Mouse (Mus musculus) frontal cortex, adult 2 months (tissue): Measurements from ENCODE around the gene Tnfsf15. TPM values are rescaled to one million over a fixed set of nuclear protein-coding genes. Genes with fewer than 3 reads are reported as not detected.

ENCODE experiments used
- DNase-seq, 2 experiments: peaks; one replicate each; pipeline ENCODE4 v3.0.0; 2022; ENCODE audit warnings: low spot score in 1 of 2; ENCODE audit errors: extremely low spot score in 1 of 2
- polyA plus RNA-seq: library from polyadenylated mRNA; depleted of rRNA; stranded (reverse); fragments of >200 nt; gene quantifications from 2 replicates; pipeline ENCODE4 v1.2.3, GENCODE M21; 2012; rRNA removed

Gene Tnfsf15
- polyA plus RNA-seq = 0.02 TPM in 1 of 2 replicates, not detected in the other

DNA sequence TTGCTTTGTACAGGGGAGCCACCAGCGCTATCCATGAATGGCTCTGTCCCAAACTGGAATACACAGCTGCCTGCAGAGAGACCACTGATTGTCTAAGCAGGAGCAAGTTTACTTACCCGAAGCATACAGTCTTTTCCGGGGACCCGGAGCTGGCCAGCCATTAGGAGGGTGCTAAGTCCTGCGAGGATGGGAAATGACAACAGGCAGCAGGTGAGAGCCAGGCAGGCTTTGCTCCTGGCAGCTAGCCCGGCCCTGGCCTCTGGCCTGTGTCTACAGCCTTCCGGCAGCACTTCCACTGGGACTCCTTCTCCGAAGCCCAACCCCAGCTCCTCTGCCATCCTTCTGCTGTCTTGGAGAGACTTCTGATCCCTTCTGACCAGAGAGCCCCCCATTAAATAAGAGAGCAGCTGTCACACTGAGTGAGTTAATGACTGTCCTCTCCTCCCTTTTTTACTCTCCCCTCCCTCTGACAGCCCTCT is at the start of gene Tnfsf15:
Gene Tnfsf15, minus strand, starts transcription at position 421 of the 479 bp plus-strand sequence.
- DNase-seq = no peak

DNA sequence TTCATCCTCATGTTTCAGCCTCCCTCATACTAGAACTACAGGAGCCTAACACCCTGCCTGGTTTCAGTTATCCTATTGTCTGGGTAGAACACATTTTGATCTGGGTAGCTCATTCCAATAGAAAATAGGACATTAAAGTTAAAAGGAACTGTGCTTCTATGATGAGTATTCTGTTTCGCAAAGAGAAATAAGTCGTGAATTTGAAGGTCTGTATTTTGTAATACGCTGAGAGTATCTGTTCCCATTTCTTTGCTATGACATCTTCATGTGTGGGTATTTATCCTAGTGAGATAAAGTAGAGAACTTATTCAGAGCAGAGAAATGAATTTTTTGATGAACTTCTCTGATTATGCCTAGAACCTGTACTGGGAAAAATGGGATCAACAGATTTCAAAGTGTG is 47.4 kb upstream of the Tnfsf15 start:
- no peak for DNase-seq

DNA sequence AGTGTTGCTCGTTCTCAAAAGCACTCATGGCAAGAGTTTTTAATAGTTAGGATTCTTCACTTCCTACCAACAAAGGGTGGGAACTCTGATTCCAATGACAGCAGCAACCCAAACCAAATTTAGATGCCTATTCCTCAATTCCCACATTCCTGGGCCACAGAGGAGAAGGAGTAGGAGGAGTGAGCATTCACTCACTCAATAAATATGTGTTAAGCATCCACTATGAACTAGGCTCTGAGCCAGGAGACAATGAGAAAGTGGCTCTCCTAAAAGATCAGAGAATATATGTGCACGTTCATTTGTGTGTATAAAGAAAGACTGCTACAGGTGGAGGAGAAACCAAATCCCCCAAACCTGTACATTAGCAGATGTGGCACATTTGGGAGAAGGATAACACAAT is 40.6 kb upstream of the Tnfsf15 start:
- no peak for DNase-seq

DNA sequence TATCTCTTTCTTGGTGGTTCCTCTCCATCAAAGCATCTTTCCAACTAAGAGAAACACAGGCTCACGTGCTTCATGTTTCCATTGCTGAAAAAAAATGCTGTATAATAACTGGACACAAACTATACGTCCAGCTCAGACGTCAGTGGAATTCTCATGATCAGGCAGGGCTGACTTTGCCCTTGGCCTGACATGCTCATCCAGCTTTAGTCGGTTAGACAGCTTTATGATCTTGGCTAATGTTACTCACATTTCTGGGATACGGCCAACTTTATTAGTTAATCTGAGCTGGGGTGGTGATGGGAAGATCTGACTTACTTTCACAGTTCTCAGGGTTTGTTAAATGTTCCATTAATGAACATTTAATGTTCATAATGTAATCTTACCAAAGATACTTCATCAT is 38.9 kb upstream of the Tnfsf15 start:
- no peak for DNase-seq

DNA sequence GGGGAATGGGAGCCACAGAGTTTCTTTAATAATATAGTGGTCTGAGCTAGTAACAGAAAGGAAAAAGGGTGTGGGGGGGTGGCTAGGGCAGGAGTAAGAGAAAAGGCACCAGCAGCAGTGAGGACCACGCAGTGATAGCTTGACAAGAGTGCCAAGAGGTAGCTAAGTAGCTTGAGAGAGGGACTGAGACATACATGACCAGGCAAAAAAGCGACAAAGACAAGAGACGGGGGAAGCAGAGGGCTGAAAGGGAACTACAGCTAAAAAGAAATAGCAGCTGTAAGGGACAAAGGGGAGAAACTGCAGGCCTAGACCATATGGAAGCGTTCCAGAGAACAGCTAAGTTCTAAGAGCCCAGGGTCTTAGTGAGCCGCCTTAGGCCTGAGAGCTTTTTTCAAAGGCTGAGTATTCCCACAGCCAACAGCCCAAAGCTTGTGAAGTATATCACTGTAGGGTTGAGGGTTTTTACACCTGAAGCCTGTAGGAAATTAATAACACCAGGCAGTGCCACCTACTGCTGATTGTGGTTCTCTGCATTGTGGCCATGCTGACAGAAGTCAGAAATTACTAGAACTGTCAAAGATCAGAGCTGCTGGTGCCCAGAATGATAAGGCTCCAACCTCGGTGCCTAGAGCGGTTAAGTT is 38.2 kb upstream of the Tnfsf15 start:
- no peak for DNase-seq

DNA sequence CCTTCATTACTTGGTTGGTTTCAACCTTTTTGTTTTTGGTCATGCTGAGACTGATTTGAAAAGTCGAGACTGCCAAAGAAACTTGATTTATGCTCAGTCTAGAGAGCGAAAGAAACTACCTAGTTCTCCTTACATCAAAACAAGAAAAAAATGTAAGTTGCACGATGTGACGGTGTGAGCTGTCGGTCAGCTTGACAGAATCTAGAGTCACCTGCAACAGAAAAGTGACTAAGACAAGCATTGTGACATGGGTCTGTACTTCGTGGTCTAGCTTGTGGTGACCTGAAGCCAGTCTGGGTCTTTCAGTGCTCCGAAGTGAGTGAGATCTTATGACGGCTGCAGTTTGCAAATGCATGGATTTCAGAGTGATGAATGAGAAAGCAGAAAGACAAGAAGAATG is 32.3 kb upstream of the Tnfsf15 start:
- no peak for DNase-seq

DNA sequence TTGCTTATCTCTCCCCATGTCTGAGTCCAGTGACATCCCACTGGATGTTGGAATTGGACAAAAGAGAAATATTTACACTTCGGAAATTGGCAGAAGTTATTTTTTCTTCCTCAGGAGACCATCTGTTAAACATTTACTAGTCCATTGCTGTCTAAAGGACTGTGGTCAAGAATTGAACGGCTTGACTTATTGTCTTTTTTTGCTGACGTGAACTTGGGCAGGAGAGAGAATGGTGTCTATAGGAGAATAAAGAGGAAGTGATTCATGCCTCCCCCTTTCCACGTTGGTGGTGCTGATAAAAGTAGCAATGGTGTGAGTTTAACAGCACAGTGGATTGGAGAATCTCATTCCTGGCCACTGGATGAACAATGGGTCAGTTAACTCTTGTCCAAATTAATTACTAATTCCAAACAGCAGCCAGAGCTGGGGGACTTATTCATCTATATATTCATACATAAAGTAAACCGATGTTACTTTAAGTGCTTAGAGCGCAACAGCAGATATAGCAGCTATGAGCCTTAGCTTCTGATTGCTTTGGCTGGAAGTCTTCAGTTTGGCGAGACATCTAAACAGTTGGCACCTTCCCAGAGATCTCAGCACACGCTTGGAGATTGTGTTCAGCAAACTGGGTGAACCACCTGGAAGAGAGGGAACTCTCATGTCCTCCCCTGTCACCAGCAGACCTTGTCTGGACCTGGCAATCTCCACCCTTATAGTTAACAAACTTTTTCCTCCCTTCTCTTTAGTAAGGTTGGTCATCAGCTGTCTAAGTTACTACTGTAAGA is 28.6 kb upstream of the Tnfsf15 start:
- DNase-seq = no peak

DNA sequence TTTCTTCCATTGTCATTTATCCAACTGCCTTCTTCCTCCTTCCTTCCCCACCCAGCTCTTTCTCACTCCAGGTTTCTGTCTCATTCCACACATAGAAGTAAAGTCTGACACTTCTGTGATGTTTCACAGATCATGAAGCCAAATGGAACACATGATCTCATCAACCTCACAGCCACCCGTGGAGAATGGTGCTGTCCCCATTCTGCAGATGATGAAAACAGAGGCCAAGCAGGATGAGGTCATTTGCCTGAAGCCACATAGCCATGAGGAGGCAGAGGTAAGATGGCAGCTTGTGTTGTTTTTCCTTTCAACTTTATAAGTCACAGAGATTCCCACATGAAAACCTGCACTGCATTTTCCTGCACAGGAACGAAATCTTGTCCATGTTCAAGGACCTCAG is 27.6 kb upstream of the Tnfsf15 start:
- no peak for DNase-seq

DNA sequence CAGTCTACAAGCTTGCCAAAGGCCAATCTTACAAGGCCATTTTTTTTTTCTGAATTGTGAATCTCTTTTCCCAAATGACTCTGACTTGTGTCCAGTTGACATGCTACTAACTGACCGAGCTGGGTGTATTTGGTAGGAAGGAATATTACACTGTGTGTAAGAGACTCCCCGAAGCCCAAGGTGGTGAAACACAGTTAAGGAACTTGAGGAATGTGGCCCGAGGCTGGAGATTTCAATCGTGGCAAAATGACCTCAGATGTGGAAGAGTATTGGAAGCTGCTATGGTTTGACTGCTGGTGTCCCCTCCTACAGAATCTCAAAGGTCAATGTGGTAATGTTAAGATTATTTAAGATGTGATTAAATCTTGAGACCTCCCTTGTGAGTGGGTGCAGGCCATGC is 26.4 kb upstream of the Tnfsf15 start:
- DNase-seq = no peak

DNA sequence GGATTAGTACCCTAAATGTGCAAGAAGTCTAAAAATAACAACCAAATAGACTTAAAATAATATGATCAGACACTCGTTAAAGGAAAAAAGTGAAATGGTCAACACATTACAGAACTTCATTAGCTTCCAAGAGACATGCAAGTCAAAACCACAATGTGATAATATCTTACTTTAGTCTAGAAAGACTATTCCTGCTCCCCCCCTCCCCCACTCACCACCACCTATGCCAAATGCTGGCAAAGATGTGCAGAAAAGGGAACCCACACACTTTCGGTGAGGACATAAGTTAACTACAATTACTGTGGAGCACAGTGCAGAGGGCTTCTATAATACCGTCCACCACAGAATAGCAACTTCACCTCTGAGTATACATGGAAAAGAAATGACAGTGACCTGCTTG is 24.2 kb upstream of the Tnfsf15 start:
- DNase-seq = no peak

DNA sequence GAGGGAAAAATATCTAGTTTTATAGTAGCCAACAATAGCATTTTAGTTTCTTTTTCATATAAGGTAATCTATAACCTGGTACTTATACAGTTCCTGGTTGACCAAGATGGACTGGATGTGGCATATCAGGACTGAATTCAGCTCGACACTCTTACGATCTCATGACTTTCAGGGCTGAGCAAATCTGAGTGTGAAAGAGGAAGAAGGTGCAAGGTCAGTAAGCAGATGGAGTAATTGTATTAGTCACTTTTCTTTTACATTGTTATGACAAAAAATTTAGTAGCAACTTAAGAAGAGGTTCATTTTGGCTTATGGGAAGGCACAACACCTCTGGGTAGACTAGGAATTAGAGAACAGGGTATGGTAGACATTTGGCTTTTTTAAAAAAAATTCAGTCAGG is 20.1 kb upstream of the Tnfsf15 start:
- no peak for DNase-seq

DNA sequence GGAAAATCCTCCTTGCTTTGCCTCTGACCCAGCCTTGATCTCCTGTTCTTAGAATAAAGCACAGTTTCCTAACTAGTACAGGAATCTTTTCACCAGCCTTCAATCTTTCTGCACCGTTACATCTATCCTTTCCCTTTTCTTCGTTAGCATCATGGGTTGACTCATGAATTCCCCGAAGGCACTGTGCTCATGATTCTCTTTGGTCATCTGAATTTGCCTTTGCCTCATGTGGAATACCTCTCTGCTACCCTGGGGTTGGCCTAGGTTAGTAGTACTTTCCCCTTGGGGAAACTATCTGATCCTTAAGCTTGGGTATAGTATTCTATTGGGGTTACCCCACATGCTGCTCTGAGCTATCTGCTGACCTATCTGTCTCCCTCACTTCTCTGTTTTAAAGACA is 15.0 kb upstream of the Tnfsf15 start:
- no peak for DNase-seq

DNA sequence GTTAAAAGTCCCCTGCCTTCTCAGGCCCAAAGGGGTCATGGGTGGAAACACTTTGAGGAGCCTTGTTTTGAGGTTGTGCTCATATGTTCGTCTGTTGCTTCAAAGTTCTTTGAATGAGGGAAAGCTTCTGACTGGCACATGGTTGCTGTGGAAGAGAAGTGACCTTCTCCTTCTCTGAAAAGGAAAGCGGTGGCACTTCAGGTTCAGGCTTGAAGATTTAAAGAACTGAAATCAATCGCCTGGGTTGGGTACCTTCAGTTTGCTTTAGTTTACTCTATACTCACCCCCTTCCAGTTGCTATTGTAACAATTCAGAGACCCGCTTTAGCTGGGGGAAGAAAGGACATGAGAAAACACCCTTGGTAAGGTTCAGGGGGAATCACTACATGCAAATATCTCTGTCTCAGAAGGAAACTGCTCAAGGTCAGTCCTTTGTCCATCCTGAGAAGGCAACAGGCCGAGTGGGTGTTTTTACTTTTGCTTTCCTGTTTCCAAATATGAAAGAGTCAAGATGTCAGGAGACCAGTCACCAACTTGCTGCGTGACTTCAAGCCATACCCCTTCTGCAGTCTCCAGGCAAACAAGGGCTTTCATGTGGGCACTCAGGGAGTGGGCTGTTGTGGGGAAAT is 12.7 kb upstream of the Tnfsf15 start:
- no peak for DNase-seq

DNA sequence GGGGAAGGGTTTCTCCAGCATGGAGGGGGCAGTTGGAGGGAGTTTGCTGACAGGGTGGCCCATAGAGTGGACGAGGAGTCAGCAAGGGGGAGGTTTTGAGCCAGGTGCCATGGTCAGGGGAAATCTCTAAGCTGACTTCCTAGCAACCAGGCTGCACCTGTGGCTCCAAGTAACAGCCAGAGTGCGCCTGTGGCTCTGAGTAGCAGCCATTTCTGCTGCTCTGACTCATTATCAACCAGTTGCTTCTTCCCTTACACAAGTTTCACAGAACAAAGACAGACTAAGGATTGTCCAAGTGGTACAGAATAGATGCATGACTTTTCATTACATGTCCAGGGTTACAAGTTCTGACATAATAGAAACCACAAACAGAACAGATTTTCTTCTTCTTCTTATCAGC is 11.2 kb upstream of the Tnfsf15 start:
- no peak for DNase-seq

DNA sequence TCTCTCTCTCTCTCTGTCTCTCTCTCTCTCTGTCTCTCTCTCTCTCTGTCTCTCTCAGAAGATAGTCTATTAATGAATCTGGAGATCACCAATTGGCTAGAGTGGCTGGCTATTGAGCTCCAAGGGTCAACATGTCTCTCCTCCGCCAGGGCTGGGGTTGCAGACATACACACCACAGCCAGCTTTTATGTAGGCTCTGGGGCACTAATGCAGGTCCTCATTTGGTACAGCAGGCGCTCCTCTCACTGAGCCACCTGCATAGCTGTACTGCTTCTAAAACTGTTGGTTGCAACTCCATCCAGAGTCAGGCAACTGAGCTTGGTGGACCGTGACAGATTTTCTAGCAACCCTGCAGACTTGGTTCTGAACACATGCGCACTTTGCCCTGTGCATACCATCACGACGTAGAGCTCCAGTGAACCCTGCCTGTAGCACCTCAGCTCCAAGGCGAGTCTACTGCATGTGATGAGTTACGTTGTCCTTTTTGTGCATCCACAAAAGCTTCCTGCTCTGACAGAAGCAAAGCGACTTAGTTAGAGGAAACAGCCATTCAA is 9.6 kb upstream of the Tnfsf15 start:
- no peak for DNase-seq

DNA sequence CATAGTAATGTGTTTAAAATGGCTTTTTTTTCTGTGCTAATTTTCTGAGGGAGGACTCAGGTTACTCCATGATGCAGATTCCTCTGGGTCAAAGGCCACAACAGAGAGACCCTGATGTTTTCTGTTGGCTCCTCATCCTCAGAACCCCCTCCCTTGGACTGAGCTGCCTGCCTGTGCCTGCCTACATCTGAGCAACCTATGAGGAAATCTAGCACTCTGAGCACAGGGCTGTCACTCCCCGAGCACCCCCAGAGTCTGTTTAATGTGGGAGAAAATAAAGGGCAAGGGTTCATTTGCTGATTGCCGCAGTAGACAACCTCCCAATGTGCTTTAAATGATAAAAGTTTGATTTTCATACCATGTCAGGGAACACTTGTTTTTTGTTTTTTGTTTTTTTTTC is 8.9 kb upstream of the Tnfsf15 start:
- DNase-seq = no peak

DNA sequence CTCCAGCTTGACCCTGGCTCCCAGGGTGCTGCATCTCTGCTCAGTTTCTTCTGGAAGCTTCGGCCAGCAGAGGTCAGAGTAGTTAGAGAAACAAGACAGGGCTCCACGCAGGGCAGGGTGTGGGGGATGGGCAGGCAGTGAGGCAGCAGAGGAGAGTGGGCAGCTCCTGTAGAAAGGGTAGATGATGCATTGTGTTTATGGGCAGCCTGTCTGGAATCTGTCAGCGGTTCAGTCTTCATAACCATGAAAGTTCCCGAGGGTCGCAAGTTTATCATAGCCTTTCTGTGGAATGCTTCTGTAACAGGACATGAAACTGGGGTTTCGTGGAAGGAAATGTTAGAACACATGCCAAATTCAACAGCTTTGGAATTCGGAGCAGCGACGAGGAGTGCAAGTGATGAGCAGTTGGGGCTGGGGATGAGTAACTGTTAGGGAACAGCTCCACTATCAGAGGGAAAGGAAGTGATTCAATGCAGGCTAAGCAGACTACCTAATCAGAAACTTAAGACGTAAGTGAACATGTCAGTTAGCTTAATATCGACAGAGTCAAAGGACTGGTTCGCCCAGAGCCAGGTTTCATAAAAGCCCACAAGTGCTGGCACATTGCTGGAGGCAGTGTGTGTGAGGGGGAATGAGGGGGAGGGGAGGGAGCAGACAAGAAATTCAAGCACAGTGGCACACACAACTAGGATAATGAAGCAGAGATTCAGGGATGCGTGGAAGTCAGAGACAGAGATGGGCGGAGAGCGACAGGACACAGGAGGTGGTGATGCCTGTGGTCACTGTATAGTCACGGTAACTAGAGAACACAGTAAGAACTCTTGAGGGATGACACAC is 8.0 kb upstream of the Tnfsf15 start:
- peak; percentile 2 to 30 for DNase-seq

DNA sequence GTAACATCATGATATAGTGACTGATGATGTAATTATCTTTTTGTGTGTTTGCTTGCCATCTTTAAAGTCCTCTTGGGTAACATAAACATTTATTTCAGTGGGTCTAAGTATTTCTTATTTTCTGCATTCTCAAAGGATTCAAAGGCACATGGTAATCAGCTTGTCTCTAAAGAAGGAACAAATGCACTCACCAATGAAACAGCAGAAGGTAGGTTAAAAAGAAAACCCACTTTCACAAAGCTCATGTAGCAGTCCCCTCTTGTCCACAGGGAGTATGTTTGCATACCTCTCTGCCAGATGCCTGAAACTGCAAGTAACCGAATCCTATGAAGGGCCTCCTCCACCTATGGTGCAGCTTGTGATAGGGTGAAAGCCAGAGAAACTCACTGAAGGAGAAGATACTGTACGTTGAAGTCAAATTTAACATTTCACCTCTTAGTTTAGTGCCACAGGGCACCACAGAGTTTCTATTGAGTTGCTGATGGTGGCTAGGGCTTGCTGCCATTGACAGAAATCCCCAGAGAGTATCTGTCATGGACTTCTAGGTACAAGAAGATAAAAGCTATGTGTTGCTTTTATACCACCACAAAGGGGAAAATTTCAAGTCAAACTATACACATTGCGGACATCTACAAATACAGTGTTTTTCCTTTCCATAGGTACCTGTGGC is 3.3 kb upstream of the Tnfsf15 start:
- DNase-seq = no peak

DNA sequence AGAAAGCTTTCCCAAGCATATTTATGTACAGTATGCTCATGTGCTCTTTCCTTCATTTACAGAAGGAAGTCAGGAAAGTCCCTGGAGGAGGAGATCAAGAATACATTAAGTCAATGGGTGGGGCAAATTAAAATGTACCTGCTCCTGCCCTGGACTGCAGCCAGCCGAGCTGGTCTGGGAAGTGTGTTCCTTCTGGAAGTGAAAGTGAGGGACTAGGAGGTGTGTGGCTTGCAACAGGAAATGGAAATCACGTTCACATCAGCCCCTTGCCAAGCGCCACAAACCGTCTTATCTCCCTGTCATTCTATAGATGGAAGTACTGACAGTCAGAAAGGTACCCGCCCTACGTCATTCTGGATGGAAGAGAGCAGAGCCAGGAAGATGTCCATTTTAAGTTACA is 358 bp upstream of the Tnfsf15 start:
- DNase-seq = no peak

DNA sequence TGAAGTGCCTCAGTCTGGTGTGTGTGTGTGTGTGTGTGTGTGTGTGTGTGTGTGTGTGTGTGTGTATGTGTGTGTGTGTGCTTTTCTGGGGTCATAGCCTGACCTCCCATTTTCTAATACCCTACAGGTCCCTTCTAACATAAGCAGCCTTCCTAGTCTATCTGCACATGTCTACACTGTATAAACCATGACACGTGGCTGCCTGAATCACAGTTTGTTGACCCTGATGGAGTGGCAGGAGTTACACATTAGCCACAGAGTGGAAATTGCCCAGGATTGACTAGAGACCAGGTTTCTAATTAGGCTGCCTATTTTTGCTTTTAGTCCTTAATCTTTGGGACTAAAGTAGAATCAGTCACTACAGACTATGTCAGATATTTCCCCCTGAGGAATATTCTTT is 1.3 kb downstream of the Tnfsf15 start:
- no peak for DNase-seq
